Mouse (Mus musculus) heart, embryonic 16.5 days (tissue): ENCODE data around the gene Cxcr5. TPM values are rescaled to one million over a fixed set of nuclear protein-coding genes. Genes with fewer than 3 reads are reported as not detected.

Source experiments
- ATAC-seq: fragments of 200-750 bp; cut with Nextera tagmentation; replicated peaks from 2 replicates; pipeline ENCODE4 v1.8.0; 2017; ENCODE audit warnings: moderate number of reproducible peaks; ENCODE audit not compliant: insufficient read depth, low FRiP score; ENCODE audit errors: extremely low read depth
- H3K27ac ChIP-seq: fragments of 300-500 bp; sonication (generic); 2 replicates; pipeline ENCODE4 v1.5.1; 2014; ENCODE audit warnings: mild to moderate bottlenecking, low read length, control low read depth, moderate library complexity
- H3K27me3 ChIP-seq: fragments of 300-500 bp; sonication (generic); 2 replicates; pipeline ENCODE4 v1.6.1; 2014; ENCODE audit warnings: low read length, mixed read lengths; ENCODE audit not compliant: control insufficient read depth, insufficient read depth
- H3K36me3 ChIP-seq: fragments of 300-500 bp; sonication (generic); 2 replicates; pipeline ENCODE4 v1.6.1; 2014; ENCODE audit not compliant: control insufficient read depth, insufficient read depth
- H3K4me1 ChIP-seq: fragments of 300-500 bp; sonication (generic); 2 replicates; pipeline ENCODE4 v1.6.1; 2014; ENCODE audit warnings: low read length, mixed read lengths; ENCODE audit not compliant: control insufficient read depth, insufficient read depth
- H3K4me2 ChIP-seq: fragments of 300-500 bp; sonication (generic); 2 replicates; pipeline ENCODE4 v1.6.1; 2014; ENCODE audit warnings: low read depth, mild to moderate bottlenecking, control low read depth, low read length
- H3K4me3 ChIP-seq: fragments of 300-500 bp; sonication (generic); 2 replicates; pipeline ENCODE4 v1.5.1; 2014; ENCODE audit warnings: mild to moderate bottlenecking, control low read depth, low read length
- H3K9ac ChIP-seq: fragments of 300-500 bp; sonication (generic); 2 replicates; pipeline ENCODE4 v1.6.1; 2014; ENCODE audit warnings: low read length, control low read depth
- H3K9me3 ChIP-seq: fragments of 300-500 bp; sonication (generic); replicated peaks from 2 replicates; pipeline ENCODE4 v1.6.1; 2016; ENCODE audit warnings: low read length; ENCODE audit not compliant: control insufficient read depth
- WGBS: fragments of 180-500 bp; shearing (Covaris S2); extraction: QIAGEN DNeasy Blood & Tissue Kit; methylation state at CpG from one replicate; pipeline ENCODE4 v1.1.7; 2014; 5-methylcytosine and 5-hydroxymethylcytosine counted together
- polyA plus RNA-seq: library from polyadenylated mRNA; unstranded; fragments of >200 nt; fragmentation: Nextera tagmentation; extraction: Ambion mirVana; gene quantifications from 2 replicates; pipeline ENCODE4 v1.2.1, GENCODE M21; 2015

Gene Cxcr5
- polyA plus RNA-seq, 1 experiment from 2014 or later = 0.35 TPM

- no peak overlapping the region for H3K4me3 ChIP-seq
- H3K9me3 ChIP-seq = no peaks in the 10 kb centered on the region
- H3K4me1 ChIP-seq = no peaks in the 10 kb centered on the region
- H3K27ac ChIP-seq = no peak overlapping the region
- no peaks in the 10 kb centered on the region for H3K27me3 ChIP-seq
- H3K36me3 ChIP-seq = no peaks in the 10 kb centered on the region
- H3K9ac ChIP-seq = no peak overlapping the region
- no peak overlapping the region for H3K4me2 ChIP-seq
- ATAC-seq = no peak
- WGBS = 57% methylated on average over 7 of the region's 7 CpGs
Measured at GRCm38 (mm10) chr9:44591595-44592188, 30.0 kb upstream of the Cxcr5 start.

GRCm38 (mm10) chr9:44590969-44591368 lies 29.3 kb upstream of the Cxcr5 start:
- Histone ChIP-seq H3K4me1 (no peaks in the 10 kb centered on the region), H3K27ac (no peak overlapping the region), H3K36me3 (no peaks in the 10 kb centered on the region), H3K4me3 (no peak overlapping the region), H3K9ac (no peak overlapping the region), H3K4me2 (no peak overlapping the region), H3K27me3 (no peaks in the 10 kb centered on the region), H3K9me3 (no peaks in the 10 kb centered on the region)
- ATAC-seq = no peak
- 39% methylated on average over 2 of the region's 2 CpGs for WGBS

- no peak overlapping the region for H3K27ac ChIP-seq
- no peak overlapping the region for H3K9ac ChIP-seq
- H3K9me3 ChIP-seq = peaks cover 1% of the 10 kb centered on the region; the same call in 1 of the 2 replicates
- no peak overlapping the region for H3K4me2 ChIP-seq
- ATAC-seq = no peak
- H3K27me3 ChIP-seq = no peaks in the 10 kb centered on the region
- no peak overlapping the region for H3K4me3 ChIP-seq
- H3K36me3 ChIP-seq = no peaks in the 10 kb centered on the region
- no peaks in the 10 kb centered on the region for H3K4me1 ChIP-seq
Measured at GRCm38 (mm10) chr9:44589095-44589494, 27.4 kb upstream of the Cxcr5 start.

- ATAC-seq = no peak
- H3K36me3 ChIP-seq = no peaks in the 10 kb centered on the region
Measured at GRCm38 (mm10) chr9:44588605-44589004, 26.9 kb upstream of the Cxcr5 start.

GRCm38 (mm10) chr9:44587262-44588160 lies 25.8 kb upstream of the Cxcr5 start:
- 69% methylated on average over 9 of the region's 9 CpGs for WGBS
- Histone ChIP-seq H3K27me3 (no peaks in the 10 kb centered on the region), H3K27ac (no peak overlapping the region), H3K4me3 (no peak overlapping the region), H3K9ac (no peak overlapping the region), H3K9me3 (peaks cover 5% of the 10 kb centered on the region; the same call in 1 of the 2 replicates), H3K36me3 (no peaks in the 10 kb centered on the region), H3K4me1 (no peaks in the 10 kb centered on the region), H3K4me2 (no peak overlapping the region)
- ATAC-seq = no peak

More at GRCm38 (mm10) chr9:44588605-44589004, 26.9 kb upstream of the Cxcr5 start:
- WGBS = 54% methylated on average over 9 of the region's 9 CpGs
- Histone ChIP-seq H3K4me1 (no peaks in the 10 kb centered on the region), H3K9me3 (peaks cover 5% of the 10 kb centered on the region; the same call in 1 of the 2 replicates), H3K4me2 (no peak overlapping the region), H3K27me3 (no peaks in the 10 kb centered on the region), H3K9ac (no peak overlapping the region), H3K4me3 (no peak overlapping the region), H3K27ac (no peak overlapping the region)

GRCm38 (mm10) chr9:44586640-44587261 lies 25.1 kb upstream of the Cxcr5 start:
- H3K9ac ChIP-seq = no peak overlapping the region

GRCm38 (mm10) chr9:44582390-44582789 lies 20.7 kb upstream of the Cxcr5 start:
- Histone ChIP-seq H3K4me3 (no peak overlapping the region), H3K4me2 (no peak overlapping the region), H3K36me3 (no peaks in the 10 kb centered on the region), H3K9ac (no peak overlapping the region), H3K27ac (no peak overlapping the region), H3K27me3 (no peaks in the 10 kb centered on the region), H3K4me1 (no peaks in the 10 kb centered on the region), H3K9me3 (peaks cover 5% of the 10 kb centered on the region; the same call in 1 of the 2 replicates)
- 72% methylated on average over 16 of the region's 16 CpGs for WGBS
- no peak for ATAC-seq

More at GRCm38 (mm10) chr9:44586640-44587261, 25.1 kb upstream of the Cxcr5 start:
- Histone ChIP-seq H3K27ac (no peak overlapping the region), H3K9me3 (peaks cover 5% of the 10 kb centered on the region; the same call in 1 of the 2 replicates), H3K36me3 (no peaks in the 10 kb centered on the region), H3K4me2 (no peak overlapping the region), H3K4me1 (no peaks in the 10 kb centered on the region), H3K4me3 (no peak overlapping the region), H3K27me3 (no peaks in the 10 kb centered on the region)
- no peak for ATAC-seq
- 63% methylated on average over 8 of the region's 8 CpGs for WGBS

GRCm38 (mm10) chr9:44581423-44581822 lies 19.7 kb upstream of the Cxcr5 start:
- Histone ChIP-seq H3K4me3 (no peak overlapping the region), H3K9ac (no peak overlapping the region), H3K27me3 (no peaks in the 10 kb centered on the region), H3K9me3 (peaks cover 5% of the 10 kb centered on the region; the same call in 1 of the 2 replicates), H3K27ac (no peak overlapping the region), H3K4me1 (no peaks in the 10 kb centered on the region), H3K36me3 (no peaks in the 10 kb centered on the region), H3K4me2 (no peak overlapping the region)
- ATAC-seq = no peak
- whole genome bisulfite sequencing = 58% methylated on average over 3 of the region's 3 CpGs

- Histone ChIP-seq H3K4me1 (no peaks in the 10 kb centered on the region), H3K27me3 (no peaks in the 10 kb centered on the region), H3K4me2 (no peak overlapping the region), H3K27ac (no peak overlapping the region), H3K9me3 (peaks cover 5% of the 10 kb centered on the region; the same call in 1 of the 2 replicates), H3K36me3 (no peaks in the 10 kb centered on the region), H3K4me3 (no peak overlapping the region), H3K9ac (no peak overlapping the region)
- no peak for ATAC-seq
- WGBS = 62% methylated on average over 5 of the region's 5 CpGs
Measured at GRCm38 (mm10) chr9:44580085-44580484, 18.4 kb upstream of the Cxcr5 start.
